Mouse (Mus musculus) forebrain, embryonic 12.5 days (tissue): Measurements from ENCODE around the gene Il2rg. TPM values are rescaled to one million over a fixed set of nuclear protein-coding genes. Genes with fewer than 3 reads are reported as not detected.

Source experiments
- ATAC-seq: fragments of 200-750 bp; cut with Nextera tagmentation; 2 replicates; pipeline ENCODE4 v1.8.0; 2017; ENCODE audit warnings: moderate TSS enrichment; ENCODE audit not compliant: low FRiP score
- H3K27ac ChIP-seq: fragments of 300-500 bp; sonication (generic); 2 replicates; pipeline ENCODE4 v1.5.1; 2016; ENCODE audit warnings: mild to moderate bottlenecking
- H3K27me3 ChIP-seq: fragments of 300-500 bp; sonication (generic); 2 replicates; pipeline ENCODE4 v1.6.1; 2016; ENCODE audit warnings: mild to moderate bottlenecking
- H3K36me3 ChIP-seq: fragments of 300-500 bp; sonication (generic); replicated peaks from 2 replicates; pipeline ENCODE4 v1.6.1; 2016; ENCODE audit warnings: mild to moderate bottlenecking
- H3K4me1 ChIP-seq: fragments of 300-500 bp; sonication (generic); 2 replicates; pipeline ENCODE4 v1.6.1; 2016
- H3K4me2 ChIP-seq: fragments of 300-500 bp; sonication (generic); 2 replicates; pipeline ENCODE4 v1.6.1; 2016; ENCODE audit warnings: mild to moderate bottlenecking, moderate library complexity
- H3K4me3 ChIP-seq: fragments of 300-500 bp; sonication (generic); replicated peaks from 2 replicates; pipeline ENCODE4 v1.5.1; 2016; ENCODE audit warnings: mild to moderate bottlenecking
- H3K9ac ChIP-seq: fragments of 300-500 bp; sonication (generic); 2 replicates; pipeline ENCODE4 v1.6.1; 2016; ENCODE audit warnings: mild to moderate bottlenecking
- H3K9me3 ChIP-seq: fragments of 300-500 bp; sonication (generic); 2 replicates; pipeline ENCODE4 v1.6.1; 2016
- WGBS: fragments of 180-500 bp; shearing (Covaris S2); methylation state at CpG from one replicate; pipeline ENCODE4 v1.1.7; 2016; 5-methylcytosine and 5-hydroxymethylcytosine counted together
- polyA plus RNA-seq: library from polyadenylated mRNA; unstranded; fragments of >200 nt; fragmentation: Nextera tagmentation; extraction: Ambion mirVana; gene quantifications from 2 replicates; pipeline ENCODE4 v1.2.1, GENCODE M21; 2016

The Il2rg gene
- polyA plus RNA-seq, 1 experiment from 2014 or later: 2.0 TPM

DNA sequence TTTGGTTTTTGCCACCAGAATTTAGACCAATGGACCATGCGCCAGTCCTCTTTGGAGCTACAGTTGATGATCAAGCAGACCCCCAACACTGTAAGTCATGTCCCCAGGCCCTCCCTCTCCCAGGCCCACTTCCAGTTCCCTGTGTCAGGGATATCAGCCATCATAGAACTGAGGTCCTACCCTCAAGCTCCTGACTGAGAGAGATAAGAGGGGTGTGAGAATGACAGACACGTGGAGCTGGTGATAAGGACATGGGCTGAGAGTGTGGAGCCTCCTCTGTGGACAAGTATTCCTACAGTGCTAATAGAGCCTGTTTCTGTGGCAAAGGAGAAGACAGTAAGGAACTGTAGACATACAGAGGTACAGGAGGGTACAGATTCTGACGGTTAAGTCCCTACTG, 19.5 kb upstream of the Il2rg start:
- Histone ChIP-seq H3K4me2 (no peak overlapping the region), H3K9ac (no peak overlapping the region), H3K4me3 (no peak overlapping the region), H3K9me3 (no peaks in the 10 kb centered on the region), H3K4me1 (no peaks in the 10 kb centered on the region), H3K27me3 (peaks cover 2% of the 10 kb centered on the region; the same call in 1 of the 2 replicates), H3K36me3 (peaks cover 72% of the 10 kb centered on the region), H3K27ac (no peak overlapping the region)
- ATAC-seq: no peak
- 97% methylated on average over 3 of the region's 3 CpGs for WGBS

DNA sequence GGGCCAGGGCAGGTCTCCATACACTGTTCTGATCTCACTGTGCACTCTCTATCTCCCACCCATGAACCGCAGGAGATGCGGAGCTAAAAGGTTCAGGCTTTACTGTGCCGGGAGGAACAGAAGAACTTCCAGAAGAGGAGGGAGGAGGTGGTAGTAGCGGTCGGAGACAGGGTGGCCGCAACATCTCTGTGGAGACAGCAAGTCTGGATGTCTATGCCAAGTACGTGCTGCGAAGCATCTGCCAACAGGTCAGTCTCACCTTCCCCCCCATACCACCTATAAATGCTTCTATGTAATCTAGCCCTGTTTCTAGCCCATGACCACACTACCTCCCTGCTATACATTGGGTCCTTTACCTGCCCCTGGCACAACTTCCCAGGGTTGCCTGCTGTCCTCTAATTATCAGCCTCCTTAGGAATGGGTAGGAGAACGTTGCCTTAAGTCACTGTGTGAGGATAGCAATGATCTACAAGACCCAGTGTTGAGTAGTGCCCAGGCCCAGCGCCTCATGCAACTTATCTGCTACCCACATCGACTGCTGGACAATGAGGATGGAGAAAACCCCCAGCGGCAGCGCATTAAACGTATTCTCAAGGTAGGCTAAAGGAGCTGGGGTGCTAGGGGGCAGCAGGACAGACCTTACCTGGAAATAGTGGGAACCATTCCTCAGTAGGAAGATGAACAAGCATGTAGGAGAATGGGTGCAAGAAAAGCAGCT, 18.1 kb upstream of the Il2rg start:
- no peaks in the 10 kb centered on the region for H3K4me1 ChIP-seq
- no peaks in the 10 kb centered on the region for H3K9me3 ChIP-seq
- WGBS: 91% methylated on average over 14 of the region's 14 CpGs
- peaks cover 2% of the 10 kb centered on the region; the same call in 1 of the 2 replicates for H3K27me3 ChIP-seq
- H3K4me3 ChIP-seq: no peak overlapping the region
- no peak overlapping the region for H3K9ac ChIP-seq
- no peak for ATAC-seq
- H3K4me2 ChIP-seq: no peak overlapping the region
- peaks cover 71% of the 10 kb centered on the region for H3K36me3 ChIP-seq
- H3K27ac ChIP-seq: no peak overlapping the region

DNA sequence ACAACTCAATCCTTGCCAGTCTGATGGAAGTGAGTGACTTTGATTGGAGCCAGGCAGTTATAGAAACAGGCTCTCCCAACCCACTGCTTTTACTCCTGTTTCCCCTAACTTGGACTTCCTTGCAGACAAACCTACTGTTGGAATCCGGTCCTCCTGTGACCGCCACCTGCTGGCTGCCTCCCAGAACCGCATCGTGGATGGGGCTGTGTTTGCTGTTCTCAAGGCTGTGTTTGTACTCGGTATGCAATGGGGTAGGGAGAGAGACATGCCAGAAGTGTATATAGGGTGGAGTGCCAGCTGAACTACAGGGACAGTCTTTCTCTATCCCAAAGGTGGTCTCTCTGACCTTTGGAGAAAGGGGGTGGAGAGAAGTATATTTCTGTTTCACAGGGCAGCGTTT, 17.5 kb upstream of the Il2rg start:
- ATAC-seq: 0 out of 2 replicates have a peak, but pooled peaks have one; percentile 36
- 31% methylated on average over 6 of the region's 6 CpGs for WGBS
- no peak overlapping the region for H3K9ac ChIP-seq
- H3K4me3 ChIP-seq: no peak overlapping the region
- no peaks in the 10 kb centered on the region for H3K4me1 ChIP-seq
- no peaks in the 10 kb centered on the region for H3K9me3 ChIP-seq
- no peak overlapping the region for H3K4me2 ChIP-seq
- H3K36me3 ChIP-seq: peaks cover 71% of the 10 kb centered on the region
- no peak overlapping the region for H3K27ac ChIP-seq
- H3K27me3 ChIP-seq: peaks cover 2% of the 10 kb centered on the region; the same call in 1 of the 2 replicates

DNA sequence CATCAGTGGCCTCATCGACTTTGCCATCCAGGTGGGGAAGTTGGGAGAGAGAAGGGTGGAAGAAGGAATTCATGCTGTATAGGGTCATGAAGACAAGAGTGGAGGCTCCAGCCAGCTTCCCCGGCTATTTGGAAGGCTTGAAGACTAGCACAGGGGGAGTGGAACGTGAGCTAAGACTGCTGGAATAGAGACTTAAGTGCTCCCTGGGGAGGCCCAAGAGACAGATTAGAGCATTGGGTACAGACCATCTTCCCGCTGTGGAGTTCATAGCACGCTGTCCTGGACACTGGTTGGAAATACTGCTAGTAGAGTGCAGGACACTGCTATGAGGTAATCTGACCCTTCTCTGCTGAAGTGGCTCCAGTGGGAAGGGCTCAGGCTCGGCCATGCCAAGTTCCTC, 14.8 kb upstream of the Il2rg start:
- 0 out of 2 replicates have a peak, but pooled peaks cover 2% of the 10 kb centered on the region for H3K27me3 ChIP-seq
- no peak for ATAC-seq
- no peak overlapping the region for H3K4me2 ChIP-seq
- H3K9ac ChIP-seq: no peak overlapping the region
- no peak overlapping the region for H3K4me3 ChIP-seq
- H3K4me1 ChIP-seq: no peaks in the 10 kb centered on the region
- H3K36me3 ChIP-seq: peaks cover 71% of the 10 kb centered on the region
- 82% methylated on average over 6 of the region's 6 CpGs for WGBS
- H3K9me3 ChIP-seq: no peaks in the 10 kb centered on the region
- no peak overlapping the region for H3K27ac ChIP-seq

DNA sequence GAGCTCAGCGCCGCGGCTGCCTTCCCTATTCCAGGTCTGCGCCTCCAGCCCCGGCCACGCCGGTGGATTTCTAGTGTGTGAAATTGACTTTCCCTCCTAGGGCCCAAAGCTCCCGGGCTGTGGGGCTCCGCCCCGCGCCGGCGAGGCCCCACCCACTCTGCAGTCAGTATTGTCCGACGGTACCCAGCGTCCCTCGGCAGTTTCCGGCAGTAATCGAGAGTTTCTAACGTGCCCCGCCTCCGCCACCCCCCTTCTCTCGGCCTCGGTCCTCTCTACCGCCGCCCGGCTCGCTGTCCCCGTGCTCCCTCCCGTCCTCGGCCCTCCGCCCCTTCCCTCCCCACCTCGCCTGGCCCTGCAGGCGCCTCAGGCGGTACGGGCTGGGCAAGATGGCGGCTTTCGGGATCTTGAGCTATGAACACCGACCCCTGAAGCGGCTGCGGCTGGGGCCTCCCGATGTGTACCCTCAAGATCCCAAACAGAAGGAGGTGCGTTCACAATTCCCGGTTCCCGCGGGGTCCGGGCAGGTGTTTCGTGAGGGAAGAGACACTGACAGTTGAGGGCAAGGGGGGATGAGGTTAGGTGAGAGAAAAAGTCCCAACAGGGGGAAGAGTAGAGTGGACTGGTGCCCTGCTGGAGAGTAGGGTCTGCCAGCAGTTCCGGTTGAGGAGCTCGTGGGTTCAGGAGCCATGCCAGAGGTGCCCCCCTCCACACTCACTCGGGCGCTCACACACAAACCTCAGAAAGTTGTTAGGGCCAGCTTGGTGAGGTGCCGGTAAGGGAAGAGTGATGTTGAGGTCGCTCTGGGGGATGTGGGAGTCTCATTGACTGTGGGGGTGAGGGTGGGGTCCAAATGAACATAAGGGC, 6.1 kb upstream of the Il2rg start, which contains the start of gene Med12:
Gene Med12 (plus strand): TSS at position 156 of the 864 bp plus-strand sequence.
- H3K36me3 ChIP-seq: peaks cover 19% of the 10 kb centered on the region
- H3K27ac ChIP-seq: peak within 1 kb of the TSS; percentile 75
- peaks cover 7% of the 10 kb centered on the region; the same call in 1 of the 2 replicates for H3K27me3 ChIP-seq
- peaks cover 8% of the 10 kb centered on the region; the same call in 1 of the 2 replicates for H3K4me1 ChIP-seq
- peak; percentile 98 for ATAC-seq
- peak within 1 kb of the TSS; percentile 54 for H3K4me2 ChIP-seq
- 21% methylated on average over 54 of the region's 54 CpGs for WGBS
- H3K9me3 ChIP-seq: no peaks in the 10 kb centered on the region
- peak within 1 kb of the TSS; percentile 51 for H3K4me3 ChIP-seq
- peak within 1 kb of the TSS; percentile 66 for H3K9ac ChIP-seq

DNA sequence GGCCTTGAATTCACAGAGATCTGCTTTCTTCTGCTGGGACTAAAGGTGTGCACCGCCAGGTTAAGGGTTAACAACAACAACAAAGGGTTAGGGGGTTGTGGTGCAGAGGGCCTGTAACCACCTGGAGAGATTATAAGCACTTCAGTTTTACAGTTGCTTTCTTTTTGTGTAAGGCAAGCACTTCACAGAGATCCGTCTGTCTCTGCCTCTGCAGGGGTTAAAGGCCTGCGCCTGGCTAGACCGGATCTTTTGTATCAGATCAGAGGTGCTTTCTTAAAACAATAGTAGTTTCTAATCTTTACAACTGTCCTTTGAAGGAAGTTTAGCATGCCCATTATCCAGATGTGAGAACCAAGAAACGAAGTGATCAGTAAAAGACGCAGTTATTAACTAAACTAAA, 5.4 kb upstream of the Il2rg start:
- Histone ChIP-seq H3K27ac (peak overlapping the region; percentile 75; the same call in 1 of the 2 replicates), H3K9me3 (no peaks in the 10 kb centered on the region), H3K4me3 (peak overlapping the region; percentile 51), H3K4me1 (peaks cover 8% of the 10 kb centered on the region; the same call in 1 of the 2 replicates), H3K36me3 (peaks cover 14% of the 10 kb centered on the region), H3K27me3 (peaks cover 7% of the 10 kb centered on the region; the same call in 1 of the 2 replicates), H3K9ac (peak overlapping the region; percentile 66; the same call in 1 of the 2 replicates), H3K4me2 (peak overlapping the region; percentile 54)
- ATAC-seq: peak; percentile 39; the same call in 1 of the 2 replicates
- 25% methylated on average over 6 of the region's 6 CpGs for WGBS

DNA sequence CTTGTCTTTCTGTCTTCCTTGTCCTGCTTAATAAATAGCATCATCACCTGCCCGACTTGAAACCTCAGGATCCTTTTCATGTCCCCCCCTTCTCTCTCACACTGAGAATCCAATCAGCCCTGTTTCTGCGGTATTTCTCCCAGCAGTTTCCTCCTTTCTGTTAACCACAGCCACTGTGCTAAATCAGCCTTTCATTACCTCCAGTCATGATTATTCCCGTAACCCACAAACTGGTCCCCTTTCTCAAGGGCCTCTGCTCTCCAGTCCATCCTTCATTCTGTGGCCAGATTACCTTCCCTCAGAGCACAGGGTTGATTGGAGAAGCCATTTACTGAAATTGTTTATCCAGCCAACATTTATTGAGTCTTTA, 685 bp upstream of the Il2rg start, which contains the start of gene Gm20489:
Gene Gm20489 (minus strand): TSS at position 269 of the 370 bp plus-strand sequence.
- Histone ChIP-seq H3K4me3 (no peak within 1 kb of the TSS), H3K9ac (no peak within 1 kb of the TSS), H3K27ac (no peak within 1 kb of the TSS), H3K9me3 (no peaks in the 10 kb centered on the region), H3K4me1 (no peaks in the 10 kb centered on the region), H3K4me2 (no peak within 1 kb of the TSS), H3K27me3 (peaks cover 11% of the 10 kb centered on the region; the same call in 1 of the 2 replicates), H3K36me3 (no peaks in the 10 kb centered on the region)
- no peak for ATAC-seq
- 63% methylated on average over 3 of the region's 3 CpGs for WGBS

DNA sequence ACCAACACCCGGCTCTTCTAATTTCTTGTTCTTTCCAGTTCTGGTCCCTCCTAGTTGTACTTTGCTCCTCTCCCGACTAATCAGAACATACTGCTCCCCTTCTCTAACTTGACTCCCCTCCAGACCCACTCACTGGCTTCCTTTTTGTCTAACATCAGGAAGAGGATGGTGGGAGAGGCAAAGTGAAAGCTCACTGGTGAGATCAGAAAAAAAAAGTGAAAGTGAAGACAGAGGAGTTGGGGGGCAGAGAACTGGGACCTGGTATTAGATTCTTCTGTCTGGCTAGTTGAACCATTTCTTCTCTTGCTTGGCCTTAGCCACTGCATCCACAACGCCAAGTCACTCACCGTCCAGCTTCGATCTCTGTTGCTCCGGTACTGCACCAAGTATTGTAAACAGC, 1.4 kb downstream of the Il2rg start:
- Histone ChIP-seq H3K36me3 (no peaks in the 10 kb centered on the region), H3K4me2 (no peak overlapping the region), H3K9me3 (no peaks in the 10 kb centered on the region), H3K27me3 (peaks cover 11% of the 10 kb centered on the region; the same call in 1 of the 2 replicates), H3K4me1 (no peaks in the 10 kb centered on the region), H3K9ac (no peak overlapping the region), H3K27ac (no peak overlapping the region), H3K4me3 (no peak overlapping the region)
- no peak for ATAC-seq
- WGBS: 93% methylated on average over 6 of the region's 6 CpGs

DNA sequence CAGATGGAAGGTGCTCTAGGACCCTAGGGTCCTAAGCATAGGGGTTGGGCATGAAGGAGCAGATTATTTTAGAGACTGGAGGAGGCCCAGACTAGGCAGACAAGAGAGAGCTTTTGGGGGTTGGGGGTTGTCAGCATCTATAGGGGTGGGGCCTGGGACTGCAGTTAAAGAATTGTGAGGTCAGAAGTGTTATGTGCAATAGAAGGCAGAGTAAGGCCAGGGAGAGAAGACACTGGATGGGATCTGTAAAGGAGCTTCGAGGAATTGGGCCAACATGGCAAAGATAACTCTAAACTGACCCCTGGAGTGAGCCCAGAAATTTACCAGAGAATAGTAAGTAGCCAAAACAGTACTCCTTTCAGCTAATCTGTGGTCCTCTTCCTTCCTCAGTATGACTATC, 4.2 kb downstream of the Il2rg start, which contains the start of gene Gm614:
Gene Gm614 (minus strand): TSS at position 101 of the 400 bp plus-strand sequence.
- Histone ChIP-seq H3K36me3 (0 out of 2 replicates have a peak, but pooled peaks cover 1% of the 10 kb centered on the region), H3K27me3 (peaks cover 11% of the 10 kb centered on the region; the same call in 1 of the 2 replicates), H3K9ac (no peak within 1 kb of the TSS), H3K27ac (no peak within 1 kb of the TSS), H3K4me3 (no peak within 1 kb of the TSS), H3K9me3 (no peaks in the 10 kb centered on the region), H3K4me1 (peaks cover 13% of the 10 kb centered on the region), H3K4me2 (no peak within 1 kb of the TSS)
- 94% methylated on average over 1 of the region's 1 CpGs for whole genome bisulfite sequencing
- ATAC-seq: no peak

DNA sequence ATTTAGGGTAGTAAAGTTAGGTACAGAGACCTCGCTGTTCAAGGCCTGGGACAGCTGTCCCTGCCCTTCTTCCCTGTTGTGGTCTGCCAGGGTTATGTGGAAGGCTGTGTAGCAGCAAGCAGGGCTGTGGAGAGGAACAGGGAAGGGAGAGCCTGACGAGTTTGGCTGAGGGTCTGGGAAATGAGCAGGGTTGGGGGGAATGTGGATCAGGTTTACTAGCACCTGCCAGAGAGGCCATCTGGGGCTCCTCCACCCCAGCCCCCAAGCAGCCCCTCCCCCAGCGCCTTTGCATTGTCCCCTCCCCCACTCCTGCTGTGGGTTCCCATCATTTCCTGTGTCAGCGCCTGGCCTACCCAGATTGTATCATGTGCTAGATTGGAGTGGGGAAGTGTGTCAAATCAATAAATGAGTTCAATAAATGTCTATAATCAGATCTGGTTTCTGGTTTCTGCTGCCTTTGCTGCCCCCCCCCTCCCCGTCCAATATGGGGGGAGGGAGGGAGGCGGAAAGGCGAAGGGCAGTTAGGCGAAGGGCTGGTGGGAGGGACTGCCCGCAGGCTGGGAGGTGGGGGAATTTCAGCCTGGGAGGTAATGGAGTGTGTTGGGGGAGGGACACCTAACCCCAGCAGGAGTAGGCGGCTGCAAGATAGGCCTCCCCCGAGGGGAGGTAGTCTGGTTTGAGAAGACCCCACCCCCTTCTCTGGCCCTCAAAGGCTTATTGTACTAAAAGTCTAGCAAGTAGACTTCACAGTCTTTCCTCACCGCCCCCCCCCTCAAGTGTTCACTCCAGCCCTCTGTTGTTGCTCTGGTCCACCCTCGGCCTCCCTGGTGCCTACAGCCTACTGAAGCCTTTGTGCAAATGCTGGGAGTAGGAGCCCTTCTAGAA, 7.4 kb downstream of the Il2rg start:
- peak overlapping the region; percentile 22 for H3K4me2 ChIP-seq
- peaks cover under 1% of the 10 kb centered on the region; the same call in 1 of the 2 replicates for H3K27me3 ChIP-seq
- 0 out of 2 replicates have a peak, but pooled peaks cover 5% of the 10 kb centered on the region for H3K36me3 ChIP-seq
- H3K9ac ChIP-seq: no peak overlapping the region
- no peaks in the 10 kb centered on the region for H3K9me3 ChIP-seq
- no peak overlapping the region for H3K4me3 ChIP-seq
- H3K4me1 ChIP-seq: peaks cover 13% of the 10 kb centered on the region
- WGBS: 22% methylated on average over 10 of the region's 13 CpGs
- peak; percentile 71 for ATAC-seq
- peak overlapping the region; percentile 76 for H3K27ac ChIP-seq

DNA sequence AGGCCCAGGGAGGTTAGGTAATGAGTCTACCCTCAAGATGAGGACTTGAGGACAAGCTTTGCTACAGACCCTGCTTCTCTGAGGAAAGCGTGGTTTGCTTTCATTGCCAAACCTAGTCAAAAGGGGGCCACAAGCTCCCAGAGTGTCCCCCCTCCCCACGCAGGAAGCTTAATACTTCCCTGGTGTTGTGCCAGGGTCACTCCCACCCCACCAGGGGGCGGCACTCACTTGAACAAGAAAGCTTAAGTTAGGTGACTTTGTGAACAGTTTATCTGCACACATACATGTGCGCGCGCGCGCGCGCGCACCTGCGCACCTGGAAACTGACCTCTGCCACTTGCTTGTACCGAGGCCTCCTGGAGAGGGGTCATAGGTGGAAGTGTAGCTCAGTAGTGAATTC, 11.5 kb downstream of the Il2rg start:
- no peak overlapping the region for H3K4me3 ChIP-seq
- peaks cover 22% of the 10 kb centered on the region for H3K4me1 ChIP-seq
- no peaks in the 10 kb centered on the region for H3K9me3 ChIP-seq
- no peak overlapping the region for H3K9ac ChIP-seq
- H3K27me3 ChIP-seq: peaks cover 8% of the 10 kb centered on the region; the same call in 1 of the 2 replicates
- WGBS: 88% methylated on average over 13 of the region's 13 CpGs
- ATAC-seq: no peak
- H3K36me3 ChIP-seq: 0 out of 2 replicates have a peak, but pooled peaks cover 5% of the 10 kb centered on the region
- H3K4me2 ChIP-seq: no peak overlapping the region
- H3K27ac ChIP-seq: no peak overlapping the region
